In the genomic region with DNA sequence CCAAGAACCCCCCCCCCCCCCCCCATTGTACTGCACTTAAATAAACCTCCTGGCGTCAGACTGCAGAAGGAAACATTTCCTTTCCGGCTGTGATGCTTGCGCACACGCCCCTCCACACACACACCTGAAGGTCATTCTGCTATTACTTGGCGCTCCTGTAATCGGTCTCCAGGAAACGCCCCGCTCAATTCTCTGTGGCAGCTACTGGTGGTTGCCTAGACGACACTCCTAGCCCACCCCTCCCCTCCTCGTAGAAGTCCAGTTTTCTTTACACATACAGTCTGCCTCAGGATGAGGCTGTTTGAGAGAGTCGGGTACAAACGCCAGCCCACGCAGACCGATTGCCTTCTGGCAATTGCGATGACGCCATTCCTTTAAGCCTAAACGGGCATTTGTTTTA, we compare ENCODE assay signal across 13 mouse cellular contexts. TPM values are rescaled to one million over a fixed set of nuclear protein-coding genes. Genes with fewer than 3 reads are reported as not detected.
DNase-seq lines count a peak whose midpoint lies in the region; ATAC-seq lines count a peak whose summit lies in the region.
"Had no signal": no experiment of that assay in that cellular context is flagged by ENCODE, and none has a peak within 500 bp of the region (broad histone marks: within the 10 kb centered on the region; RNA-seq: fewer than 3 reads in every experiment).

No protein-coding gene starts in this region.

- H3K4me3 ChIP-seq in kidney, embryonic 14.5 days (ENCODE audit: low read length), result no peak overlapping the region
- no peak overlapping the region for H3K4me3 ChIP-seq in forebrain, embryonic 16.5 days (replicated peaks; ENCODE audit: low read length)
- H3K4me3 ChIP-seq in midbrain, embryonic 15.5 days, result no peak overlapping the region

- H3K4me1 ChIP-seq in kidney, embryonic 14.5 days (ENCODE audit: control insufficient read depth, insufficient read depth, low read length), result no peaks in the 10 kb centered on the region
- peaks cover 3% of the 10 kb centered on the region; the same call in 1 of the 2 replicates for H3K4me1 ChIP-seq in forebrain, embryonic 16.5 days (replicated peaks; ENCODE audit: control insufficient read depth, insufficient read depth, low read length)
- no peaks in the 10 kb centered on the region for H3K4me1 ChIP-seq in midbrain, embryonic 15.5 days

- no peak overlapping the region for H3K27ac ChIP-seq in kidney, embryonic 14.5 days (ENCODE audit: low read depth, low read length)
- no peak overlapping the region for H3K27ac ChIP-seq in forebrain, embryonic 16.5 days (ENCODE audit: low read length)
- H3K27ac ChIP-seq in midbrain, embryonic 15.5 days, result no peak overlapping the region

- DNase-seq in kidney, adult 8-10 months, result no peak
- peak; percentile 97 for DNase-seq in ES-CJ7 (ENCODE audit: low read depth, low spot score)
- no peak for DNase-seq in gastrocnemius, adult 18-20 months (ENCODE audit: low spot score)
- no peak for DNase-seq in ovary, postnatal 14 days (ENCODE audit: low spot score)
- DNase-seq in layer of hippocampus, adult 11-12 months (ENCODE audit: low spot score), result no peak
- DNase-seq: B cell, adult 2 months; thymus, adult 2 months had no signal

- peak; percentile 63; the same call in 1 of the 2 replicates for ATAC-seq in kidney, embryonic 14.5 days (ENCODE audit: low FRiP score, low TSS enrichment)
- peak; percentile 75 for ATAC-seq in forebrain, embryonic 16.5 days
- peak; percentile 89 for ATAC-seq in midbrain, embryonic 15.5 days (replicated peaks)

- no peaks in the 10 kb centered on the region for H3K27me3 ChIP-seq in kidney, embryonic 14.5 days (ENCODE audit: control insufficient read depth, insufficient read depth, low read length)
- H3K27me3 ChIP-seq in forebrain, embryonic 16.5 days (replicated peaks; ENCODE audit: control insufficient read depth, insufficient read depth, low read length), result no peaks in the 10 kb centered on the region
- no peaks in the 10 kb centered on the region for H3K27me3 ChIP-seq in midbrain, embryonic 15.5 days (replicated peaks)

- no peak overlapping the region for H3K4me2 ChIP-seq in kidney, embryonic 14.5 days (replicated peaks; ENCODE audit: low read depth, low read length)
- peak overlapping the region; percentile 23 for H3K4me2 ChIP-seq in forebrain, embryonic 16.5 days (ENCODE audit: low read length)
- peak overlapping the region; percentile 30 for H3K4me2 ChIP-seq in midbrain, embryonic 15.5 days

- H3K9me3 ChIP-seq in kidney, embryonic 14.5 days (ENCODE audit: control insufficient read depth, low read length), result no peaks in the 10 kb centered on the region
- no peaks in the 10 kb centered on the region for H3K9me3 ChIP-seq in forebrain, embryonic 16.5 days (ENCODE audit: control insufficient read depth, low read length)
- H3K9me3 ChIP-seq in midbrain, embryonic 15.5 days, result no peaks in the 10 kb centered on the region

- no peak overlapping the region for H3K9ac ChIP-seq in kidney, embryonic 14.5 days (ENCODE audit: low read depth, low read length)
- H3K9ac ChIP-seq in forebrain, embryonic 16.5 days (replicated peaks; ENCODE audit: low read depth, low read length), result no peak overlapping the region
- no peak overlapping the region for H3K9ac ChIP-seq in midbrain, embryonic 15.5 days

- no peaks in the 10 kb centered on the region for H3K36me3 ChIP-seq in kidney, embryonic 14.5 days (ENCODE audit: control insufficient read depth, insufficient read depth, low read length)
- H3K36me3 ChIP-seq in forebrain, embryonic 16.5 days (ENCODE audit: control insufficient read depth, insufficient read depth), result no peaks in the 10 kb centered on the region
- H3K36me3 ChIP-seq in midbrain, embryonic 15.5 days (replicated peaks), result no peaks in the 10 kb centered on the region

- 40% methylated on average over 17 of the region's 17 CpGs for WGBS in kidney, embryonic 14.5 days
- WGBS in forebrain, embryonic 16.5 days, result 29% methylated on average over 17 of the region's 17 CpGs
- WGBS in midbrain, embryonic 15.5 days, result 35% methylated on average over 17 of the region's 17 CpGs

RNA-seq across cellular contexts. Expression of a gene that starts 7.1 kb away (rescaled TPM):
- polyA plus RNA-seq in kidney, embryonic 14.5 days (2014; fragmentation: Nextera tagmentation; extraction: Ambion mirVana), result 0.14 TPM in 1 of 2 replicates, not detected in the other
- not detected in 2 replicates for polyA plus RNA-seq in forebrain, embryonic 16.5 days (2015; fragmentation: Nextera tagmentation; extraction: Ambion mirVana)
- 0.22 and 0.28 TPM in 2 replicates for polyA plus RNA-seq in midbrain, embryonic 15.5 days (2015; fragmentation: Nextera tagmentation; extraction: Ambion mirVana)
- total RNA-seq in gastrocnemius, adult 18-20 months (2021), result not detected

RNA-seq across cellular contexts. Expression of a gene that starts 7.7 kb away (rescaled TPM):
- polyA plus RNA-seq in kidney, embryonic 14.5 days (2014; fragmentation: Nextera tagmentation; extraction: Ambion mirVana), result not detected in 2 replicates
- polyA plus RNA-seq in forebrain, embryonic 16.5 days (2015; fragmentation: Nextera tagmentation; extraction: Ambion mirVana), result not detected in 2 replicates
- not detected in 2 replicates for polyA plus RNA-seq in midbrain, embryonic 15.5 days (2015; fragmentation: Nextera tagmentation; extraction: Ambion mirVana)
- not detected for total RNA-seq in gastrocnemius, adult 18-20 months (2021)
- total RNA-seq: adrenal gland, postnatal 4 days; left cerebral cortex, postnatal 10 days had no signal
- polyA plus RNA-seq: heart, embryonic 16.5 days; thymus, adult 2 months had no signal

RNA-seq across cellular contexts. Expression of a gene that starts 18.6 kb away (rescaled TPM):
- 149 and 176 TPM in 2 replicates for polyA plus RNA-seq in kidney, embryonic 14.5 days (2014; fragmentation: Nextera tagmentation; extraction: Ambion mirVana)
- 118 and 134 TPM in 2 replicates for polyA plus RNA-seq in forebrain, embryonic 16.5 days (2015; fragmentation: Nextera tagmentation; extraction: Ambion mirVana)
- polyA plus RNA-seq in midbrain, embryonic 15.5 days (2015; fragmentation: Nextera tagmentation; extraction: Ambion mirVana), result 96.0 and 100 TPM in 2 replicates
- total RNA-seq in gastrocnemius, adult 18-20 months (2021), result 10 to 100 TPM; 34.5 to 36.7 TPM

RNA-seq across cellular contexts. Expression of a gene that starts 49.9 kb away (rescaled TPM):
- polyA plus RNA-seq in kidney, embryonic 14.5 days (2014; fragmentation: Nextera tagmentation; extraction: Ambion mirVana), result 1.2 and 1.3 TPM in 2 replicates
- polyA plus RNA-seq in forebrain, embryonic 16.5 days (2015; fragmentation: Nextera tagmentation; extraction: Ambion mirVana), result 1.2 and 1.9 TPM in 2 replicates
- 3.1 and 3.7 TPM in 2 replicates for polyA plus RNA-seq in midbrain, embryonic 15.5 days (2015; fragmentation: Nextera tagmentation; extraction: Ambion mirVana)
- total RNA-seq in gastrocnemius, adult 18-20 months (2021), result 1 to 10 TPM; 1.3 to 2.0 TPM

RNA-seq across cellular contexts. Expression of a gene that starts 54.4 kb away (rescaled TPM):
- polyA plus RNA-seq in kidney, embryonic 14.5 days (2014; fragmentation: Nextera tagmentation; extraction: Ambion mirVana), result 12.7 and 18.9 TPM in 2 replicates
- 13.6 and 14.3 TPM in 2 replicates for polyA plus RNA-seq in forebrain, embryonic 16.5 days (2015; fragmentation: Nextera tagmentation; extraction: Ambion mirVana)
- 15.1 and 17.2 TPM in 2 replicates for polyA plus RNA-seq in midbrain, embryonic 15.5 days (2015; fragmentation: Nextera tagmentation; extraction: Ambion mirVana)
- total RNA-seq in gastrocnemius, adult 18-20 months (2021), result 1 to 10 TPM; 3.3 to 3.7 TPM
